Mouse (Mus musculus): Measurements from ENCODE around the gene Erc2.

- TF ChIP-seq CTCF (IDR thresholded peaks at IDR 0.05; ENCODE audit: low read depth): no peak
- no peak for TF ChIP-seq EP300 (IDR thresholded peaks at IDR 0.05; ENCODE audit: low read depth)
Measured at GRCm38 (mm10) chr14:27847291-27847690, 225.1 kb downstream of the Erc2 start.

All from liver, embryonic 14.5 days (tissue).